Mouse (Mus musculus) brain, adult 2 months (tissue): ENCODE data around the gene Camkk2.

ENCODE experiments used
- DNase-seq: peaks from one replicate; pipeline ENCODE4 v3.0.0; 2011; ENCODE audit warnings: low read depth, low spot score

The Camkk2 gene

GRCm38 (mm10) chr5:122736761-122737160 is 42.4 kb downstream of the Camkk2 start:
- DNase-seq = no peak

- DNase-seq = no peak
Observed at GRCm38 (mm10) chr5:122735853-122736252, 43.4 kb downstream of the Camkk2 start.

GRCm38 (mm10) chr5:122733881-122734280 is 45.3 kb downstream of the Camkk2 start:
- DNase-seq = no peak

GRCm38 (mm10) chr5:122731991-122732673 is 47.1 kb downstream of the Camkk2 start:
- peak; percentile 54 for DNase-seq

GRCm38 (mm10) chr5:122731321-122731720 is 47.9 kb downstream of the Camkk2 start:
- peak; percentile 64 for DNase-seq

GRCm38 (mm10) chr5:122730776-122731175 is 48.4 kb downstream of the Camkk2 start:
- no peak for DNase-seq

- peak; percentile 80 for DNase-seq
Observed at GRCm38 (mm10) chr5:122727096-122727495, 52.1 kb downstream of the Camkk2 start.

- DNase-seq = no peak
Observed at GRCm38 (mm10) chr5:122726595-122726994, 52.6 kb downstream of the Camkk2 start.

GRCm38 (mm10) chr5:122726068-122726467 is 53.1 kb downstream of the Camkk2 start:
- DNase-seq = peak; percentile 95

GRCm38 (mm10) chr5:122725453-122725852 is 53.8 kb downstream of the Camkk2 start:
- DNase-seq = no peak

- no peak for DNase-seq
Observed at GRCm38 (mm10) chr5:122719168-122719567, 60.0 kb downstream of the Camkk2 start.

- no peak for DNase-seq
Observed at GRCm38 (mm10) chr5:122718400-122718799, 60.8 kb downstream of the Camkk2 start.

GRCm38 (mm10) chr5:122716793-122717192 is 62.4 kb downstream of the Camkk2 start:
- no peak for DNase-seq

- DNase-seq = no peak
Observed at GRCm38 (mm10) chr5:122715723-122716122, 63.5 kb downstream of the Camkk2 start.

GRCm38 (mm10) chr5:122708819-122709218 is 70.4 kb downstream of the Camkk2 start:
- no peak for DNase-seq

- peak; percentile 96 for DNase-seq
Observed at GRCm38 (mm10) chr5:122707276-122708181, 71.7 kb downstream of the Camkk2 start, which contains the start of gene P2rx4. TSS of gene P2rx4 (plus strand) at chr5:122707544.

GRCm38 (mm10) chr5:122706917-122707275 is 72.3 kb downstream of the Camkk2 start:
- no peak for DNase-seq

GRCm38 (mm10) chr5:122705174-122705573 is 74.0 kb downstream of the Camkk2 start:
- no peak for DNase-seq

- no peak for DNase-seq
Observed at GRCm38 (mm10) chr5:122704571-122704970, 74.6 kb downstream of the Camkk2 start.

GRCm38 (mm10) chr5:122703574-122703973 is 75.6 kb downstream of the Camkk2 start:
- no peak for DNase-seq

- DNase-seq = no peak
Observed at GRCm38 (mm10) chr5:122702156-122702555, 77.1 kb downstream of the Camkk2 start.

GRCm38 (mm10) chr5:122700837-122701212 is 78.4 kb downstream of the Camkk2 start:
- DNase-seq = no peak
